Mouse (Mus musculus) frontal cortex, postnatal 10 days (tissue): ENCODE data around the gene Tbx5.

Source experiments
- DNase-seq, 2 experiments: peaks; one replicate each; pipeline ENCODE4 v3.0.0; 2022; ENCODE audit warnings: low spot score in 2 of 2, mixed read lengths in 1 of 2

Gene Tbx5

GRCm38 (mm10) chr5:119832479-119832796, at the start of gene Tbx5:
Gene Tbx5 (plus strand): TSS chr5:119832668.
- no peak for DNase-seq

GRCm38 (mm10) chr5:119785959-119786358, 46.5 kb upstream of the Tbx5 start:
- no peak for DNase-seq

- DNase-seq = no peak
Measured at GRCm38 (mm10) chr5:119791664-119792063, 40.8 kb upstream of the Tbx5 start.

GRCm38 (mm10) chr5:119793972-119794371, 38.5 kb upstream of the Tbx5 start:
- DNase-seq = no peak

- no peak for DNase-seq
Measured at GRCm38 (mm10) chr5:119795376-119795775, 37.1 kb upstream of the Tbx5 start.

GRCm38 (mm10) chr5:119795777-119796176, 36.7 kb upstream of the Tbx5 start:
- no peak for DNase-seq

GRCm38 (mm10) chr5:119796443-119797160, 35.9 kb upstream of the Tbx5 start:
- no peak for DNase-seq

- DNase-seq = no peak
Measured at GRCm38 (mm10) chr5:119797580-119798150, 34.8 kb upstream of the Tbx5 start.

- DNase-seq = no peak
Measured at GRCm38 (mm10) chr5:119798261-119798660, 34.2 kb upstream of the Tbx5 start.

GRCm38 (mm10) chr5:119798713-119799418, 33.6 kb upstream of the Tbx5 start:
- no peak for DNase-seq

GRCm38 (mm10) chr5:119799419-119800242, 32.8 kb upstream of the Tbx5 start:
- no peak for DNase-seq

- no peak for DNase-seq
Measured at GRCm38 (mm10) chr5:119800243-119800665, 32.2 kb upstream of the Tbx5 start.

- no peak for DNase-seq
Measured at GRCm38 (mm10) chr5:119802617-119803410, 29.7 kb upstream of the Tbx5 start.

- no peak for DNase-seq
Measured at GRCm38 (mm10) chr5:119803411-119804251, 28.8 kb upstream of the Tbx5 start.

- no peak for DNase-seq
Measured at GRCm38 (mm10) chr5:119804301-119805039, 28.0 kb upstream of the Tbx5 start.

- DNase-seq = no peak
Measured at GRCm38 (mm10) chr5:119805636-119806035, 26.8 kb upstream of the Tbx5 start.

GRCm38 (mm10) chr5:119806467-119806866, 26.0 kb upstream of the Tbx5 start:
- DNase-seq = no peak

- DNase-seq = no peak
Measured at GRCm38 (mm10) chr5:119807481-119808183, 24.8 kb upstream of the Tbx5 start.

- DNase-seq = no peak
Measured at GRCm38 (mm10) chr5:119808713-119809112, 23.8 kb upstream of the Tbx5 start.
